Mouse (Mus musculus) kidney, embryonic 14.5 days (tissue): ENCODE data around the gene Gramd1b. TPM values are rescaled to one million over a fixed set of nuclear protein-coding genes. Genes with fewer than 3 reads are reported as not detected.

Source experiments
- ATAC-seq: fragments of 200-750 bp; cut with Nextera tagmentation; 2 replicates; pipeline ENCODE4 v1.8.0; 2017; ENCODE audit warnings: moderate number of reproducible peaks, mild to moderate bottlenecking, moderate TSS enrichment, moderate library complexity; ENCODE audit not compliant: low FRiP score, low TSS enrichment
- H3K27ac ChIP-seq: fragments of 300-500 bp; sonication (generic); 2 replicates; pipeline ENCODE4 v1.5.1; 2014; ENCODE audit warnings: low read depth, mild to moderate bottlenecking, low read length, moderate library complexity, mixed read lengths
- H3K27me3 ChIP-seq: fragments of 300-500 bp; sonication (generic); 2 replicates; pipeline ENCODE4 v1.6.1; 2014; ENCODE audit warnings: mild to moderate bottlenecking, low read length; ENCODE audit not compliant: control insufficient read depth, insufficient read depth
- H3K36me3 ChIP-seq: fragments of 300-500 bp; sonication (generic); 2 replicates; pipeline ENCODE4 v1.6.1; 2014; ENCODE audit warnings: low read length, mixed read lengths; ENCODE audit not compliant: control insufficient read depth, insufficient read depth
- H3K4me1 ChIP-seq: fragments of 300-500 bp; sonication (generic); 2 replicates; pipeline ENCODE4 v1.6.1; 2014; ENCODE audit warnings: low read length, mixed read lengths; ENCODE audit not compliant: control insufficient read depth, insufficient read depth
- H3K4me2 ChIP-seq: fragments of 300-500 bp; sonication (generic); replicated peaks from 2 replicates; pipeline ENCODE4 v1.6.1; 2014; ENCODE audit warnings: low read depth, mild to moderate bottlenecking, low read length
- H3K4me3 ChIP-seq: fragments of 300-500 bp; sonication (generic); 2 replicates; pipeline ENCODE4 v1.5.1; 2014; ENCODE audit warnings: mild to moderate bottlenecking, low read length
- H3K9ac ChIP-seq: fragments of 300-500 bp; sonication (generic); 2 replicates; pipeline ENCODE4 v1.6.1; 2014; ENCODE audit warnings: low read depth, mild to moderate bottlenecking, low read length, moderate library complexity
- H3K9me3 ChIP-seq: fragments of 300-500 bp; sonication (generic); 2 replicates; pipeline ENCODE4 v1.6.1; 2016; ENCODE audit warnings: low read length; ENCODE audit not compliant: control insufficient read depth
- WGBS: fragments of 180-500 bp; shearing (Covaris S2); extraction: QIAGEN DNeasy Blood & Tissue Kit; methylation state at CpG from one replicate; pipeline ENCODE4 v1.1.7; 2014; 5-methylcytosine and 5-hydroxymethylcytosine counted together
- polyA plus RNA-seq: library from polyadenylated mRNA; unstranded; fragments of >200 nt; fragmentation: Nextera tagmentation; extraction: Ambion mirVana; gene quantifications from 2 replicates; pipeline ENCODE4 v1.2.1, GENCODE M21; 2014

Gene Gramd1b
- polyA plus RNA-seq, 1 experiment from 2014 or later, result 7.4 TPM

DNA sequence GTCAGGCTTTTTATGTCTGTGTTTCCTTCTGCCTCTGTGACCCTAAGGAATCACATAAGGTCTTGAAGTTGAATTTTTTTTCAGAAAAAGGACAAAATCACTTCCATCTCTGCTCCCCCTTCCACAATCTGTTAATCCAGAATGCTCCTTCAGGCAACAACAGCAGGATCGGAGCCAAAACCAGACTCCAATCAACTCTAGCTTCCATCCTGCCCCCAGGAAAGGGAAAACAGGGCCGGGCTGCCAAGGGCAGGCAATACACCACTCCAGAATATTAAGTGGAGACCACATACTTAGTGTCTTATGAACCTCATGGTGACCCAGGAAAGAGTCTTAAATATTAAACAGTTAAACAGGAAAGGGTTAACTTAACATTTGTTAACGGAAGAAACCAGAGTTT is 148.7 kb downstream of the Gramd1b start:
- no peaks in the 10 kb centered on the region for H3K9me3 ChIP-seq
- no peak for ATAC-seq
- WGBS, result 81% methylated on average over 3 of the region's 3 CpGs

DNA sequence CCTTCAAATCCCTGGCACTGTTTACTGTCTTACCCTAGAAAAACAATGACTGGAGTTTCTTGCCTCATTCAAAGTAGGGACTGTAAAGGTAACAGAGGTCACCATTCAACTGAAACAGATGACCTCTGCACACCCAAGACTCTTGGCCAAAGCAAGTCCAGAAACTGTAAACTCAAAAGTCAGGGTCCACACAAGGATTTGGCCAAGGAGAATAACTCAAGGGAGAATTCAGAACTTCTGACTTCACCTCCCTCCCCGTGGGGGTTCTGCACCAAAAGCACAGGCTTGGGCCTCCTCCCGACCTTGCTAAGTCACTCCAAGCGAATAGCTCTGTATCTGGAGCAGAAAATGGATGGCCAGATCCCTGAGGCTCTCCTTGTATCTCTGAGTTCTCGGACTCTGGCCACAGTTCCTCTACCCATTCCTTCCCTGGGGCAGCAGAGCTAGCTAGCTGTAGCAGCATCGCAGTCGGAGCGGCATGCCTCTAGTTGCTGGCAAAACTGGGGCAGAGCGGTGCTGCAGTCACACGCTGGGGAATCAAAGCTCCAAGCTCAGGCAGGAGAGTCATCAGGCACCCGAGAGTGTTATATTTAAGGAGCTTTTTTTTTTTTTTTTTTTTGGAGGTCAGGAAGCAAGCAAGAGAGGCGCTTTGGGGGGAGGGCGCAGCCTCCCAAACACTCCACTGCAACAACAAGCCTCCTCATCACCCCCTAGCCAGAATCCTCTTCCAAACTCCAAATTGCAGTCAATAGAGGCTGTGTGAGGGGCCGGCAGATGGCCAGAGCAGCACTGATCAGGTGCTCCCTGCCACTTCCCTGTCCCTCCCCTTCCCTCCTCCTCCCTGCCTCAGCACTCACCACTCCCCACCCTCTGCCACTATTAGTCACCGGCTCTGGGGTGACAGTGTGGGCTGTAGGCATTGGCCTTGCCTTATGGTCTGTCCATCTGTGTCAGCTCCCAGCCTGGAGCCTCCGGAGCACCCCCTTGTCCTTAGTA is 149.5 kb downstream of the Gramd1b start:
- no peak overlapping the region for H3K4me2 ChIP-seq
- 22% methylated on average over 15 of the region's 15 CpGs for WGBS
- H3K9ac ChIP-seq, result no peak overlapping the region; the same call in 1 of the 2 replicates
- H3K27me3 ChIP-seq, result no peaks in the 10 kb centered on the region
- ATAC-seq, result peak; percentile 80
- peaks cover 4% of the 10 kb centered on the region for H3K4me1 ChIP-seq
- no peaks in the 10 kb centered on the region for H3K36me3 ChIP-seq
- no peak overlapping the region for H3K27ac ChIP-seq
- no peaks in the 10 kb centered on the region for H3K9me3 ChIP-seq
- H3K4me3 ChIP-seq, result no peak overlapping the region

More for the DNA sequence above, 148.7 kb downstream of the Gramd1b start:
- Histone ChIP-seq H3K9ac (no peak overlapping the region), H3K4me1 (peaks cover 4% of the 10 kb centered on the region), H3K4me3 (no peak overlapping the region), H3K4me2 (no peak overlapping the region), H3K36me3 (no peaks in the 10 kb centered on the region), H3K27ac (no peak overlapping the region), H3K27me3 (no peaks in the 10 kb centered on the region)

DNA sequence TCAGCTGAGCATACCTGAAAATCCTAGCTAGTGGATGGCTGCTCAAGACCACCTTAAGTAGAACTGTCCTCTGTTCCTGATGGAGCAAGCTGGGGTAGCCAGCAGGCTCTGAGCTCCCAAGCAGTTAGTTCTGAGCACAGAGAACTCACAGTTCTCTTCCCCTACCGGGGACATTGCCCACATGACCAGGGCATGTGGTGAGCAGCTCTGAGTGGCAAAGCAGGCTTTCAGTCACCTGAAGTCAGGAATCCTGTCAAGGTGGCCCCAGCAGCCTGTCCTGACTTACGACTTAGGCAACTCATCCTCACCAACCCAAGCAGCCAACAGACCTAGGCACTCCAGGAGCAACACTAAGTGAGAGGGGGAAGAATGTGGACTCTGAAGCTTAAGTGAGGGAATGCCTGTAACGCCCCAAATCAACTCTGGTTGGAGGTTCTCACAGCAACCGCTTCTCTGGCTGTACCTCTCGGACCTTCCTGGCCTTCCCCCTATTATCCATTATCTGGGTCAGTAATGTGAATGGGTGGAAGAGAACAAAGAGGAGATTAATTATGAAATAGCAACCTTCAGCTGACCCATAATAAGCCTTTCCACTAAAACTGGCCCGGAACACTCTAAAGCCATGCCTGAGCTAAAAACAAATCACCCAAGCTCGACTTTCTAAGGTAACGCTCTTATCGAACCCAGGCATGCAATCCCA is 154.3 kb downstream of the Gramd1b start:
- no peaks in the 10 kb centered on the region for H3K36me3 ChIP-seq
- H3K4me2 ChIP-seq, result peak overlapping the region; percentile 30; the same call in 1 of the 2 replicates
- no peak overlapping the region for H3K9ac ChIP-seq
- no peaks in the 10 kb centered on the region for H3K9me3 ChIP-seq
- ATAC-seq, result peak; percentile 24; the same call in 1 of the 2 replicates
- no peaks in the 10 kb centered on the region for H3K27me3 ChIP-seq
- peak overlapping the region; percentile 14; the same call in 1 of the 2 replicates for H3K27ac ChIP-seq
- WGBS, result 64% methylated on average over 9 of the region's 9 CpGs
- H3K4me3 ChIP-seq, result no peak overlapping the region
- H3K4me1 ChIP-seq, result peaks cover 7% of the 10 kb centered on the region

DNA sequence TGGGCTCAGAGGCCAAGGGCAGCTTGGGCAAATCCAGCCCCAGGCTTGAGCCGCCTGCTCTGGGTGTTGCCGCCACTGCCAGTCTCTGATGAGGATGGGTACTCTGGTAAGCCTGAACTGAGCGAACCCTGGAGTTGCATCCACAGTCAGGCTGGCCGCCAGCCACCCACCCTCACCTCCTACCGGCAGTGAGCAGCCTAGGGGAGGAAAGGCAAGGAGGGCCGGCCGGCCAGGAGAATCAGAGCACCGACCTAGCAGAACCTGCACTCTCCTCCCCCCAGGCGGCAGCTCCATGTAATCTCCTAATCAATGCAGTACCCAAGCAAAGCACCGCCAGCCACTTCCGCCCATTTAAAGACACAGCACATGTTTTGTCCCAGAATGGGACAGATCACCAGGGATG is 155.0 kb downstream of the Gramd1b start:
- Histone ChIP-seq H3K4me3 (peak overlapping the region; percentile 10), H3K4me1 (peaks cover 7% of the 10 kb centered on the region), H3K4me2 (peak overlapping the region; percentile 30), H3K27ac (peak overlapping the region; percentile 14; the same call in 1 of the 2 replicates), H3K9ac (peak overlapping the region; percentile 29; the same call in 1 of the 2 replicates), H3K36me3 (no peaks in the 10 kb centered on the region), H3K27me3 (no peaks in the 10 kb centered on the region), H3K9me3 (no peaks in the 10 kb centered on the region)
- WGBS, result 7% methylated on average over 11 of the region's 11 CpGs
- ATAC-seq, result peak; percentile 80

DNA sequence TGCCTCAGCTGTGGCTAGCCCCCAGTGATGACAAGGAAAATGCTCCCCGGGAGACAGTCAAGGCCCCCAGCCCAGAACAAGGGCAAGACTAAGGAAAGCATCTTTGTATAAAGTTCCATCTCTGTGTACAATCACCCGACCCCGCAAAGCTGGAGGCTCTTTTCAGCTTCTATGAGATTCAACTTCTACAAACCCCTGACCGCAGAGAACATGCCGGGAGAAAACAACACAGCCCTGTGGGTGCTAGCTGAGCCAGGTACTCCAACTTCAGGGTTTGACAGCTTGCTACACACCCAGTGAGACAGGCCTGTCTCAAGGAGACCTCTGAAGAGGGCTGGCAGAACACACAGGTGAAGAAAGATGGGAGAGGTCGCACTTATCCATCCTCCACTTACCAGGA is 155.7 kb downstream of the Gramd1b start:
- Histone ChIP-seq H3K4me3 (no peak overlapping the region), H3K9me3 (no peaks in the 10 kb centered on the region), H3K4me2 (no peak overlapping the region), H3K27ac (no peak overlapping the region), H3K4me1 (peaks cover 7% of the 10 kb centered on the region), H3K9ac (no peak overlapping the region), H3K36me3 (no peaks in the 10 kb centered on the region), H3K27me3 (no peaks in the 10 kb centered on the region)
- 70% methylated on average over 6 of the region's 6 CpGs for WGBS
- no peak for ATAC-seq

DNA sequence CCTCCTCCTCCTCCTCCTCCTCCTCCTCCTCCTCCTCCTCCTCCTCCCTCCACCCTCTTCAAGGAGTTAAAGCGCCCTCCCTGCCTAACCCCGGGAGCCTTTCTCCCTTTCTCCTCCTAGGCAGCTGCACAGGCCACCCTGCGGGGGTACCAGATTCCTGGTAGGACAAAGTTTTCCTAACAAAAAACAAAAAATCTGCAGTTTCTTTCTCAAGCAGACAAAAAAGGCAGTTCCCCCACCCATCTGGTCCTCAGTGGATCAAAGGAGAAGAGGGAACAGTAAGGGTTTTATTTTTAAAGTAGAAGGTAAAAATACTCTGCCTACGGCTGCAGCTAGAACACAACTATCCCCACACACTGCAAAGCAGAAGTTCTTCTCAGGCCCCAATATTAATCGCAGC is 156.2 kb downstream of the Gramd1b start:
- no peaks in the 10 kb centered on the region for H3K36me3 ChIP-seq
- H3K9ac ChIP-seq, result no peak overlapping the region
- ATAC-seq, result no peak
- 46% methylated on average over 5 of the region's 5 CpGs for WGBS
- H3K9me3 ChIP-seq, result no peaks in the 10 kb centered on the region
- no peak overlapping the region for H3K4me3 ChIP-seq
- H3K27ac ChIP-seq, result no peak overlapping the region
- no peaks in the 10 kb centered on the region for H3K27me3 ChIP-seq
- H3K4me2 ChIP-seq, result no peak overlapping the region
- peaks cover 7% of the 10 kb centered on the region for H3K4me1 ChIP-seq

DNA sequence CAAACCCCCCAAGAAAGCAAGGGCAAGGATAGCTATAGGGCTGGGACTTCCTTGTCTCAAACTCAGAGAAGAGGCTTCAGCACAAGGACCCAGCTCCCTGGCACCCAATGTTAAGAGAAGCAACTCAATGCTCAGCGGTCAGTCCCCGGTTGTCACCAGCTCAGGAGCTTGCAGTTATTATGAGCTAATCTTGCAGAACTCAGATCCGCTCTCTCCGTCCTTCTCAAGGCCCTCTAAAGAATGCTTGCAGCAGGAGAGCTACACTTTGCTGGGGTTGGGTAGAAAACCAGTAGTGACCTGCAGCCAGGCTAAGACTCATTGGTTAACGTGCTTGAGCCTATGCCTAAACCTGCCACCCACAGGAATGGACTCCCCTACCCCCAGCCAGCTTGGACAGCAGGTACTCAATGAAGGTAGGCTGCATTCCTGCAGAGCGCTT is 156.6 kb downstream of the Gramd1b start:
- Histone ChIP-seq H3K27ac (no peak overlapping the region), H3K9ac (no peak overlapping the region), H3K27me3 (no peaks in the 10 kb centered on the region), H3K4me2 (no peak overlapping the region), H3K4me1 (peaks cover 7% of the 10 kb centered on the region), H3K36me3 (no peaks in the 10 kb centered on the region), H3K9me3 (no peaks in the 10 kb centered on the region), H3K4me3 (no peak overlapping the region)
- WGBS, result 70% methylated on average over 6 of the region's 6 CpGs
- ATAC-seq, result no peak

DNA sequence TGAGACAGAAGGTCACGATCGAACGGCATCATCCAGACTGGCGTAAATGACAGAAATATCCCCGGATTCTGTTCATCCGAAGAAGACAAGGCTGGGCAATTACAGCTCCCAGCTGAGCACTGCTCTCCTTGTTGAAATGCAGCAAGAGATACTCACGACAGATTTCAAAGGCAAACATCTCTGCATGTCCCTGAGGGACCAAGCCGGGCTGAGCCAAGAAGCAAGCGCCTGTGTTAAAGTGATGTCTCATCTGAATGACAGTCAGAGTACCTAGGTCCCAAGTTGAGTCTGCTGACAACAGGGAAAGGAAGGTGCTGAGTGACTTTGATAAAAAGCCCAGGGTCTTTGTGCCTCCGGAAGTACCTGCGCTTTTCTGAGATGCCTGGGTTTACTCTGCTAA is 157.1 kb downstream of the Gramd1b start:
- Histone ChIP-seq H3K36me3 (no peaks in the 10 kb centered on the region), H3K4me2 (no peak overlapping the region), H3K27ac (no peak overlapping the region), H3K4me3 (no peak overlapping the region), H3K4me1 (peaks cover 7% of the 10 kb centered on the region), H3K9ac (no peak overlapping the region), H3K27me3 (no peaks in the 10 kb centered on the region), H3K9me3 (no peaks in the 10 kb centered on the region)
- WGBS, result 81% methylated on average over 11 of the region's 11 CpGs
- no peak for ATAC-seq
